In genomic region chr19:4762876-4763275, GRCm38 (mm10) we compare ENCODE assay signal across 11 mouse cellular contexts. TPM values are rescaled to one million over a fixed set of nuclear protein-coding genes. Genes with fewer than 3 reads are reported as not detected.
DNase-seq lines count a peak whose midpoint lies in the region; ATAC-seq and TF ChIP-seq lines count a peak whose summit lies in the region.
"Had no signal": no experiment of that assay in that cellular context is flagged by ENCODE, and none has a peak within 500 bp of the region (broad histone marks: within the 10 kb centered on the region; RNA-seq: fewer than 3 reads in every experiment).

No protein-coding gene starts in this region.

- no peaks in the 10 kb centered on the region for H3K9me3 ChIP-seq in ES-Bruce4 (replicated peaks; ENCODE audit: control insufficient read depth, insufficient read depth, low read length, poor library complexity, severe bottlenecking)
- H3K9me3 ChIP-seq in kidney, postnatal 0 days (replicated peaks; ENCODE audit: low read length): no peaks in the 10 kb centered on the region
- H3K9me3 ChIP-seq: heart, embryonic 12.5 days had no signal

- no peak for TF ChIP-seq EP300 in ES-Bruce4 (IDR thresholded peaks at IDR 0.05; ENCODE audit: insufficient read depth, low read depth, low read length)

- ATAC-seq in kidney, postnatal 0 days (replicated peaks; ENCODE audit: low FRiP score, low read depth): no peak

- TF ChIP-seq POLR2A in ES-Bruce4 (IDR thresholded peaks at IDR 0.05; ENCODE audit: insufficient read depth, low read length): no peak

- no peak overlapping the region for H3K27ac ChIP-seq in ES-Bruce4 (ENCODE audit: insufficient read depth, low read length)
- H3K27ac ChIP-seq in kidney, postnatal 0 days: no peak overlapping the region
- H3K27ac ChIP-seq: macrophage had no signal

- WGBS in kidney, postnatal 0 days: 43% methylated on average over 1 of the region's 1 CpGs

- H3K9ac ChIP-seq in ES-Bruce4 (ENCODE audit: low read depth, poor library complexity, severe bottlenecking): no peak overlapping the region
- H3K9ac ChIP-seq in kidney, postnatal 0 days (ENCODE audit: low read depth, low read length): no peak overlapping the region
- H3K9ac ChIP-seq: heart, embryonic 12.5 days had no signal

- no peaks in the 10 kb centered on the region for H3K4me1 ChIP-seq in ES-Bruce4 (ENCODE audit: control insufficient read depth, insufficient read depth, low read length)
- H3K4me1 ChIP-seq in kidney, postnatal 0 days (replicated peaks; ENCODE audit: insufficient read depth, low read length): peaks cover 6% of the 10 kb centered on the region

- peak; percentile 18 for TF ChIP-seq CTCF in ES-Bruce4 (IDR thresholded peaks at IDR 0.05; ENCODE audit: low read depth, low read length)
- TF ChIP-seq CTCF in kidney, postnatal 0 days (IDR thresholded peaks at IDR 0.05; ENCODE audit: low read depth): peak; percentile 58; the same call in 1 of the 2 replicates

- no peak overlapping the region for H3K4me3 ChIP-seq in ES-Bruce4 (ENCODE audit: low read depth, low read length)
- H3K4me3 ChIP-seq in kidney, postnatal 0 days (replicated peaks; ENCODE audit: low read depth, low read length): no peak overlapping the region
- H3K4me3 ChIP-seq: heart, embryonic 12.5 days had no signal

- no peak overlapping the region for H3K4me2 ChIP-seq in kidney, postnatal 0 days (ENCODE audit: low read length)
- H3K4me2 ChIP-seq: heart, embryonic 12.5 days had no signal

- peaks cover 67% of the 10 kb centered on the region for H3K36me3 ChIP-seq in ES-Bruce4 (ENCODE audit: control insufficient read depth, insufficient read depth, low read length, poor library complexity, severe bottlenecking)
- peaks cover 26% of the 10 kb centered on the region for H3K36me3 ChIP-seq in kidney, postnatal 0 days (ENCODE audit: insufficient read depth, low read length)

- DNase-seq in kidney, adult 18-20 months: peak; percentile 34
- no peak for DNase-seq in kidney, postnatal 4 days
- peak; percentile 7 to 8 for DNase-seq in B cell, adult 2 months
- peak; percentile 21 for DNase-seq in kidney, postnatal 0 days (ENCODE audit: low spot score)
- DNase-seq in left cerebral cortex, postnatal 14 days (ENCODE audit: low spot score in 2 of 2): no peak
- no peak for DNase-seq in frontal cortex, postnatal 10 days (ENCODE audit: low spot score in 2 of 2)
- DNase-seq: adrenal gland, adult 2 months; retina, postnatal 1 day had no signal

- intact Hi-C loops in left cerebral cortex, postnatal 14 days (cut with DNase I): no loop called here

- no peaks in the 10 kb centered on the region for H3K27me3 ChIP-seq in ES-Bruce4 (ENCODE audit: control insufficient read depth, insufficient read depth, low read length, poor library complexity, severe bottlenecking)
- no peaks in the 10 kb centered on the region for H3K27me3 ChIP-seq in kidney, postnatal 0 days (ENCODE audit: insufficient read depth, low read length)
- H3K27me3 ChIP-seq: heart, embryonic 12.5 days had no signal

RNA-seq across cellular contexts. Expression of gene Rbm4b, which starts 6.6 kb away (rescaled TPM):
- polyA plus RNA-seq in ES-Bruce4 (2011; ENCODE audit: insufficient read depth, insufficient read length, low read depth, missing spikeins): 7.2 and 7.4 TPM in 2 replicates
- polyA plus RNA-seq in kidney, postnatal 0 days (2015; fragmentation: Nextera tagmentation; extraction: Ambion mirVana): 44.9 and 47.2 TPM in 2 replicates
- 10 to 100 TPM; 13.6 to 14.3 TPM for total RNA-seq in left cerebral cortex, postnatal 14 days (2021)

RNA-seq across cellular contexts. Expression of gene Rbm4, which starts 30.8 kb away (rescaled TPM):
- polyA plus RNA-seq in ES-Bruce4 (2011; ENCODE audit: insufficient read depth, insufficient read length, low read depth, missing spikeins): 67.6 and 72.7 TPM in 2 replicates
- 39.2 and 40.8 TPM in 2 replicates for polyA plus RNA-seq in kidney, postnatal 0 days (2015; fragmentation: Nextera tagmentation; extraction: Ambion mirVana)
- 10 to 100 TPM; 63.5 to 65.8 TPM for total RNA-seq in left cerebral cortex, postnatal 14 days (2021)

RNA-seq across cellular contexts. Expression of gene Gm21992, which starts 48.5 kb away (rescaled TPM):
- polyA plus RNA-seq in ES-Bruce4 (2011; ENCODE audit: insufficient read depth, insufficient read length, low read depth, missing spikeins): 22.2 and 23.5 TPM in 2 replicates
- polyA plus RNA-seq in kidney, postnatal 0 days (2015; fragmentation: Nextera tagmentation; extraction: Ambion mirVana): 24.4 and 27.3 TPM in 2 replicates
- 10 to 100 TPM; 12.9 to 19.3 TPM for total RNA-seq in left cerebral cortex, postnatal 14 days (2021)

RNA-seq across cellular contexts. Expression of gene Rbm14, which starts 48.6 kb away (rescaled TPM):
- 79.2 and 85.2 TPM in 2 replicates for polyA plus RNA-seq in ES-Bruce4 (2011; ENCODE audit: insufficient read depth, insufficient read length, low read depth, missing spikeins)
- polyA plus RNA-seq in kidney, postnatal 0 days (2015; fragmentation: Nextera tagmentation; extraction: Ambion mirVana): 43.8 and 48.8 TPM in 2 replicates
- total RNA-seq in left cerebral cortex, postnatal 14 days (2021): 10 to 100 TPM; 49.3 to 52.6 TPM

RNA-seq across cellular contexts. Expression of gene Sptbn2, which starts 51.9 kb away (rescaled TPM):
- 13.5 and 13.7 TPM in 2 replicates for polyA plus RNA-seq in ES-Bruce4 (2011; ENCODE audit: insufficient read depth, insufficient read length, low read depth, missing spikeins)
- polyA plus RNA-seq in kidney, postnatal 0 days (2015; fragmentation: Nextera tagmentation; extraction: Ambion mirVana): 2.6 and 3.0 TPM in 2 replicates
- total RNA-seq in left cerebral cortex, postnatal 14 days (2021): 100 to 1,000 TPM; 702 to 775 TPM

Comparison
In these comparisons a context has a peak if more than half of its experiments do, and no peak if none do; other contexts are left out.
1. DNase-seq: peak in kidney, adult 18-20 months (single experiment), B cell, adult 2 months (2 of 2) and kidney, postnatal 0 days (single experiment); none in kidney, postnatal 4 days (0 of 2), left cerebral cortex, postnatal 14 days (0 of 2) and frontal cortex, postnatal 10 days (0 of 2).